Mouse (Mus musculus) ES-Bruce4 (cell line): Measurements from ENCODE around the gene Pitpna.

ENCODE experiments used
- CTCF ChIP-seq: IDR thresholded peaks from one replicate; pipeline ENCODE4 v1.8.1; 2011; ENCODE audit warnings: low read depth, low read length
- EP300 ChIP-seq: IDR thresholded peaks from 2 replicates; pipeline ENCODE4 v1.6.1; 2011; ENCODE audit warnings: low read depth, low read length; ENCODE audit not compliant: insufficient read depth
- POLR2A ChIP-seq: IDR thresholded peaks from one replicate; pipeline ENCODE4 v1.8.1; 2011; ENCODE audit warnings: low read length; ENCODE audit not compliant: insufficient read depth

- TF ChIP-seq EP300 (no peak), POLR2A (no peak), CTCF (no peak)
Observed at GRCm38 (mm10) chr11:75566276-75567196, 21.4 kb upstream of the Pitpna start.
